Mouse (Mus musculus) E14TG2a.4 (cell line): ENCODE data around the gene Slc17a2.
"Not testable (repeated sequence)": the region's sequence is repeated elsewhere in the genome, so short reads cannot be mapped to it uniquely, and the experiment has no call there.

Experiments used
- H3K27me3 ChIP-seq: 2 replicates; pipeline ENCODE4 v1.6.1; 2014; ENCODE audit warnings: low read length, control low read depth; ENCODE audit not compliant: insufficient read depth
- H3K36me3 ChIP-seq: 2 replicates; pipeline ENCODE4 v1.6.1; 2014; ENCODE audit warnings: low read length, control low read depth; ENCODE audit not compliant: insufficient read depth
- H3K4me1 ChIP-seq: replicated peaks from 2 replicates; pipeline ENCODE4 v1.6.1; 2014; ENCODE audit warnings: low read depth, low read length, control low read depth
- H3K4me3 ChIP-seq: replicated peaks from 2 replicates; pipeline ENCODE4 v1.5.1; 2014; ENCODE audit warnings: mild to moderate bottlenecking, low read length
- H3K9me3 ChIP-seq: 2 replicates; pipeline ENCODE4 v1.6.1; 2014; ENCODE audit warnings: low read length, control low read depth
- CTCF ChIP-seq: conservative IDR thresholded peaks from 2 replicates; pipeline ENCODE4 v1.5.1; 2014; ENCODE audit warnings: low read length
- NANOG ChIP-seq: IDR thresholded peaks from 2 replicates; pipeline ENCODE4 v1.6.1; 2014; ENCODE audit warnings: borderline replicate concordance, low read length, mixed read lengths
- POU5F1 ChIP-seq: IDR thresholded peaks from 2 replicates; pipeline ENCODE4 v1.6.1; 2014; ENCODE audit warnings: low read length, borderline replicate concordance

The Slc17a2 gene

GRCm38 (mm10) chr13:23806422-23807052, at the start of gene Slc17a2:
Slc17a2 (plus strand) TSS chr13:23806993.
- no peaks in the 10 kb centered on the region; the same call in 1 of the 2 replicates for H3K27me3 ChIP-seq
- H3K4me3 ChIP-seq, result no peak within 1 kb of the TSS
- H3K9me3 ChIP-seq, result no peaks in the 10 kb centered on the region
- TF ChIP-seq POU5F1 (no peak), NANOG (no peak), CTCF (no peak)
- H3K4me1 ChIP-seq, result no peaks in the 10 kb centered on the region
- H3K36me3 ChIP-seq, result no peaks in the 10 kb centered on the region

GRCm38 (mm10) chr13:23757211-23757773, 49.5 kb upstream of the Slc17a2 start:
- TF ChIP-seq NANOG, result no peak
- no peak for TF ChIP-seq CTCF
- no peak for TF ChIP-seq POU5F1
- Histone ChIP-seq H3K36me3 (no peaks in the 10 kb centered on the region), H3K9me3 (no peaks in the 10 kb centered on the region), H3K4me3 (peak overlapping the region; percentile 59), H3K27me3 (no peaks in the 10 kb centered on the region), H3K4me1 (peaks cover 39% of the 10 kb centered on the region)

DNA sequence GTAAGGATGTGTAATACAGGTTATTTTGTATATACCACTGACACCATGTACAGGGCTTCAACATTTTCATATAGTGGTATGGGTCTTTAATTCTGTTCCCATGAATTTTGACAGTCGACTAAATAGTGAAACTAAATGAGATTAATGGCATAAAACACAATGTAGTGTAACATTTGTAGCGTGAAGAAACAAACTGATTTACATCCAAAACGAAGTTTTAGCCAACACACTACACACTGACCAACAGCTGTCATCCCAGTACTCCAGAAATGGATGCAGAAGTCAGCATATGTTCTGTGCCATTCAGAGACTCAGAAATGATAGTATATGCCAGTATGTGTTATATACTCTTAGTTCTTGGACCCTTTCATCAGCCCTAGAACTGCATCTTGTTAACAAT, 48.9 kb upstream of the Slc17a2 start:
- TF ChIP-seq NANOG, result no peak
- no peak for TF ChIP-seq POU5F1
- TF ChIP-seq CTCF, result no peak
- Histone ChIP-seq H3K27me3 (no peaks in the 10 kb centered on the region), H3K4me3 (peak overlapping the region; percentile 59), H3K9me3 (no peaks in the 10 kb centered on the region), H3K4me1 (peaks cover 39% of the 10 kb centered on the region), H3K36me3 (no peaks in the 10 kb centered on the region)

GRCm38 (mm10) chr13:23759251-23759771, 47.5 kb upstream of the Slc17a2 start:
- H3K27me3 ChIP-seq, result no peaks in the 10 kb centered on the region
- no peak for TF ChIP-seq CTCF
- TF ChIP-seq NANOG, result no peak
- TF ChIP-seq POU5F1, result no peak
- H3K36me3 ChIP-seq, result no peaks in the 10 kb centered on the region

GRCm38 (mm10) chr13:23759916-23760239, 46.9 kb upstream of the Slc17a2 start:
- no peaks in the 10 kb centered on the region for H3K9me3 ChIP-seq
- TF ChIP-seq NANOG, result no peak
- 0 out of 2 replicates have a peak, but pooled peaks have one; percentile 21 for TF ChIP-seq CTCF
- no peak for TF ChIP-seq POU5F1
- no peaks in the 10 kb centered on the region for H3K27me3 ChIP-seq

More at GRCm38 (mm10) chr13:23759251-23759771, 47.5 kb upstream of the Slc17a2 start:
- Histone ChIP-seq H3K4me3 (0 out of 2 replicates have a peak overlapping the region, but pooled peaks have one; percentile 68), H3K4me1 (peaks cover 41% of the 10 kb centered on the region), H3K9me3 (no peaks in the 10 kb centered on the region)

DNA sequence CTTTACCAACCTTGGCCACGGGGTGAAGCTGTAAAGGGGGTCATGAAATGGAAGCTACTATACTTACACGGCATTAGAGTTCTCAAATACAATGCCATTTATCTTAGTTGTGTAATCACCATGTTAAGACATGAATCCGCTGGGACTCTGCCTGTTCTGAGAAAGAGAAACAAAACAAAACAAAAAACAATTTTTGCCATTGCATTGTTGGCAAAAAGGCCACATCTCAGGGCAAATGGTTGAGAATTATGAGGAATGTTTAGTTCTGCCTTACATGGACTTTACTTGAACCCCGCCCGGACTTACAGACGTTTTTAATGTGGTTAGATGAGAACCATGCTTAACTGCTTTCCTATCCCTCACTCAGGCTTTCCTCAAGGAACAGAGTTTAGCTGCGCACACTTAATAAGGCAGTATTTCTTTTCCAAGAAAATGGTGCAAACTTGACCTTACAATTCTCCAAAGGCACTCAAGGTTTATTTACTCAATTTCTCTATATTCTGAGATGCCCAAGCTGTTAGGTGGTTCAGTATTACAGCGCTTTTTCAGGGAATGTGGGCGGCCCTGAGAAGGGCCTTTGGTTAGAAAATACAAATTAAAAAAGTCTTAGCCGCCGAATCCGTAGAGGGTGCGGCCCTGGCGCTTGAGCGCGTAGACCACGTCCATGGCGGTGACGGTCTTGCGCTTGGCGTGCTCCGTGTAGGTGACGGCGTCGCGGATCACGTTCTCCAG, 46.4 kb upstream of the Slc17a2 start:
- peak overlapping the region; percentile 68 for H3K4me3 ChIP-seq
- peaks cover 49% of the 10 kb centered on the region for H3K4me1 ChIP-seq
- TF ChIP-seq CTCF (no peak; the same call in none of the 2 replicates), NANOG (no peak), POU5F1 (no peak)
- H3K27me3 ChIP-seq, result no peaks in the 10 kb centered on the region
- no peaks in the 10 kb centered on the region for H3K36me3 ChIP-seq
- H3K9me3 ChIP-seq, result no peaks in the 10 kb centered on the region

More at GRCm38 (mm10) chr13:23759916-23760239, 46.9 kb upstream of the Slc17a2 start:
- peaks cover 46% of the 10 kb centered on the region for H3K4me1 ChIP-seq
- no peaks in the 10 kb centered on the region for H3K36me3 ChIP-seq
- H3K4me3 ChIP-seq, result peak overlapping the region; percentile 68

DNA sequence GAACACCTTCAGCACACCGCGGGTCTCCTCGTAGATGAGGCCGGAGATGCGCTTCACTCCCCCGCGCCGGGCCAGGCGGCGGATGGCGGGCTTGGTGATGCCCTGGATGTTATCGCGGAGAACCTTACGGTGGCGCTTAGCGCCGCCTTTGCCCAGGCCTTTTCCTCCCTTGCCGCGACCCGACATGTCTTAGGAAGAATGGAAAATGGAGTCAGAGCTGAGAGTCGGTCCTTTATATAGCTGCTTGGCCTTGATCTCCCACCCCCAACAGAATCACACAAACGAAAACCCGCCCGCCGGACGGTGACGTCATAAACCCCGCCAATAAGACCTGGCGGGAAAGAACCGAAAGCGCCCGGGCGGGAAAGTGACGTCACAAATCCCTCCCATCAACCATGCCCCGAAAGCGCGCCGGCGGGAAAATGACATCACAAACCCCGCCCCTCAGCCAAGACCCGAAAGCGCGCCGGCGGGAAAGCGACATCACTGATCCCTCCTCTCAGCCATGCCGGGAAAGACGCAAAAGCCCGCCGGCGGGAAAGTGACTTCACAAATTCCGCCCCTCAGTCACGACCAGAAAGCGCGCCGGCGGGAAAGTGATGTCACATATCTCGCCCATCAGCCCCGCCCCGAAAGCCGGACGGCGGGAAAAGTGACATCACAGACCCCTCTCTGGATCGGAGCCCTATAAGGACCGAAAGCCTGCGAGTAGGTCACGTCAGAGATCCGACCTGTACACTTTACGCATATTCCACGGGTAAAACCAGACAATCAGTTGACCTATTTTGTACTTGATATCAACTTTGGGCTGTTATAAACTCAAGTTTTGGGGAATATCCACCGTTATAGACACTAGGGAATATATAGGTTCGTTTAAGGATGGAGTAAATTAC, 45.6 kb upstream of the Slc17a2 start, which contains the start of gene Hist1h4a:
Gene Hist1h4a (minus strand): TSS at position 259 of the 893 bp plus-strand sequence.
- Histone ChIP-seq H3K4me3 (peak within 1 kb of the TSS; percentile 79), H3K4me1 (peaks cover 48% of the 10 kb centered on the region), H3K36me3 (no peaks in the 10 kb centered on the region), H3K27me3 (no peaks in the 10 kb centered on the region), H3K9me3 (no peaks in the 10 kb centered on the region)
- no peak for TF ChIP-seq CTCF
- no peak for TF ChIP-seq NANOG
- TF ChIP-seq POU5F1, result no peak

DNA sequence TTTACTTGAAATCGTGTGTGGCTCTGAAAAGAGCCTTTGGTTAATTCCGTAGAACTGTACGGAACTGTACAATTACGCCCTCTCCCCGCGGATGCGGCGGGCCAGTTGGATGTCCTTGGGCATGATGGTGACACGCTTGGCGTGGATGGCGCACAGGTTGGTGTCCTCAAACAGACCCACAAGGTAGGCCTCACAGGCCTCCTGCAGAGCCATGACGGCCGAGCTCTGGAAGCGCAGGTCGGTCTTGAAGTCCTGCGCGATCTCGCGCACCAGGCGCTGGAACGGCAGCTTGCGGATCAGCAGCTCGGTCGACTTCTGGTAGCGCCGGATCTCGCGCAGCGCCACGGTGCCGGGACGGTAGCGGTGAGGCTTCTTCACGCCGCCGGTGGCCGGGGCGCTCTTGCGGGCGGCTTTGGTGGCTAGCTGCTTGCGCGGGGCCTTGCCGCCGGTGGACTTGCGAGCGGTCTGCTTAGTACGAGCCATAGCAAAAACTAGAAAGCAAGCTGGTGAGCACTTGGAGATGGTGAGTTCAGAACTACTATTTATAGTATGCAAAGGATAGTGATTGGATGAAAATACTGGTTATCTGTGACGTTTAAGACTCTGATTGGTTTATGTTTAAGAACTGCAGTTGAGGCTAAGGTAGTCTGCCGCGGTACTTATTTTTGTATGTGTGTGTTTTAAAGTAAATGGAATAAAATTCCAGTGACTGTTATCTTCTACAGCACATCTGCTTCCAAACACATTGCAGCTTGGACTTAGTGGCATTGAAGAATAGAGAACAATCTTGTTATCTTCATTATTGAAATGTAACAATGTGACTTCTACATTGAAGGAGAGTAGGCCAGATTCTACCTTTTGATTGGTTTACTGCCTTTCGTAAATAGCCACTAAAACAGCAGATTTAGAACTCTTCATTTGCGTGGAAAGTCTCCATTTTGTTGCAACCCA, 44.6 kb upstream of the Slc17a2 start, which contains the start of gene Hist1h3a:
Gene Hist1h3a (minus strand): TSS at position 516 of the 951 bp plus-strand sequence.
- H3K36me3 ChIP-seq, H3K27me3 ChIP-seq, H3K9me3 ChIP-seq: not testable (repeated sequence)
- Histone ChIP-seq H3K4me3 (peak within 1 kb of the TSS; percentile 79), H3K4me1 (peaks cover 51% of the 10 kb centered on the region)
